Mouse (Mus musculus) activated CD4-positive, CD25-positive, alpha-beta regulatory T cell, adult 4 months (primary cell): ENCODE results near the gene Creg1. TPM values are rescaled to one million over a fixed set of nuclear protein-coding genes. Genes with fewer than 3 reads are reported as not detected.

ENCODE experiments used
- ATAC-seq: one replicate; pipeline ENCODE4 v1.8.0; 2017
- polyA plus RNA-seq, 2 experiments: library from polyadenylated mRNA; unstranded; fragments of 100-300 nt; shearing (Covaris generic); gene quantifications; one replicate each; pipeline ENCODE4 v1.2.1; 2017

The Creg1 gene
- polyA plus RNA-seq, 2 experiments from 2014 or later = 24.1 to 24.2 TPM

- ATAC-seq = peak; percentile 77
These were observed 25.0 kb downstream of the Creg1 start, which contains the start of gene Cd247 for GRCm38 (mm10) chr1:165788511-165788910. TSS of gene Cd247 (plus strand) at chr1:165788681.

- peak; percentile 22 for ATAC-seq
These were observed 25.6 kb downstream of the Creg1 start for GRCm38 (mm10) chr1:165789066-165789660.

GRCm38 (mm10) chr1:165789963-165790362 is 26.4 kb downstream of the Creg1 start:
- ATAC-seq = peak; percentile 51

- ATAC-seq = no peak
These were observed 27.1 kb downstream of the Creg1 start for GRCm38 (mm10) chr1:165790461-165791210.

GRCm38 (mm10) chr1:165791411-165791810 is 27.9 kb downstream of the Creg1 start:
- ATAC-seq = no peak

- peak; percentile 48 for ATAC-seq
These were observed 38.3 kb downstream of the Creg1 start for GRCm38 (mm10) chr1:165801709-165802310.

- ATAC-seq = peak; percentile 41
These were observed 39.6 kb downstream of the Creg1 start for GRCm38 (mm10) chr1:165803107-165803506.

- ATAC-seq = peak; percentile 20
These were observed 40.6 kb downstream of the Creg1 start for GRCm38 (mm10) chr1:165804133-165804532.

- ATAC-seq = peak; percentile 52
These were observed 47.1 kb downstream of the Creg1 start for GRCm38 (mm10) chr1:165810633-165811032.

GRCm38 (mm10) chr1:165811170-165811569 is 47.6 kb downstream of the Creg1 start:
- no peak for ATAC-seq

GRCm38 (mm10) chr1:165812775-165813174 is 49.2 kb downstream of the Creg1 start:
- peak; percentile 47 for ATAC-seq

GRCm38 (mm10) chr1:165814116-165814515 is 50.6 kb downstream of the Creg1 start:
- no peak for ATAC-seq

- no peak for ATAC-seq
These were observed 51.2 kb downstream of the Creg1 start for GRCm38 (mm10) chr1:165814521-165815278.

- peak; percentile 64 for ATAC-seq
These were observed 52.8 kb downstream of the Creg1 start for GRCm38 (mm10) chr1:165816391-165816790.

GRCm38 (mm10) chr1:165817264-165817663 is 53.7 kb downstream of the Creg1 start:
- no peak for ATAC-seq

GRCm38 (mm10) chr1:165818145-165818860 is 54.8 kb downstream of the Creg1 start:
- no peak for ATAC-seq

- no peak for ATAC-seq
These were observed 55.6 kb downstream of the Creg1 start for GRCm38 (mm10) chr1:165819147-165819546.

- ATAC-seq = peak; percentile 55
These were observed 58.5 kb downstream of the Creg1 start for GRCm38 (mm10) chr1:165822031-165822430.
